Mouse (Mus musculus): ENCODE results near the gene Acin1. TPM values are rescaled to one million over a fixed set of nuclear protein-coding genes. Genes with fewer than 3 reads are reported as not detected.
A peak's percentile ranks its signal among the peaks of the same experiment; 100 is the strongest.

Gene Acin1
- total RNA-seq, 4 experiments from 2014 or later: 190 to 255 (median 232) TPM

DNA sequence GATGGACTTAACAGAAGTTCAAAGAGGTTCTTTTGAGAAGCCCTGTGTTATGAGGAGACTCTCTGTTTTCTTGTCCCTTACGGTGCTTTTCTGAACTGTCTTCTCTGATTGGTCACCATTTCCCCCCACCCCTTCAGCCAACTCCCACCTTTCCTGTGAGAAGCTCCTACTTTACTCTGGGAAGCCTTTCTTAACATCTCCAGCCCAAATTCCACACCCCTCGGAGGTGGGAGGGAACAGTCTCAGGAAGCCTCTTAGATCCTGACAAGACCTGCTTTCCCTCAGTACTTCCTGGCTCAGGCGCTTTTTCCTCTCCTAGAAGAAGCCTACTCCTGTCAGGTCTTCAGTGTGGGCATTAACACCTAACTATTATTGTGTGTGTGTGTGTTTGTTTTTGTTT is 12.9 kb upstream of the Acin1 start:
- DNase-seq (ENCODE audit: low spot score in 2 of 2): no peak

DNA sequence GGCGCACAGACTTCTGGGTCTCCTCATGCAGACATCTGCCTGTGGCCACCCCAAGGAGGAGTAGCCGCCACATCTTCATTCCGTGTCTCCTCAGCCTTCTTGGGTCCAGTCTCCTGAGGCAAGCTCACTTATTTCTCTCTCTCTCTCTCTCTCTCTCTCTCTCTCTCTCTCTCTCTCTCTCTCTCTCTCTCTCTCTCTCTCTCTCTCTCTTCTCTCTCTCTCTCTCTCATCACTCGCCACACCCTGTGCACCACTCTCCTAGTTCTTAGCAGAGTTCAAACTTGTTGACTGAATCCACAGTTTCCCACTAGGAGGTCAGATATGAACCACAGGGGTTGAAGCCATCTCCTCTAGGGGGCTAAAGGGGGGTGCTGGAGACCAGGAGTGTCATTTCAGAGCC is 12.0 kb upstream of the Acin1 start, which contains the start of gene Gm29776:
Gene Gm29776, minus strand, starts transcription at position 101 of the 400 bp plus-strand sequence.
- no peak for DNase-seq (ENCODE audit: low spot score in 2 of 2)

DNA sequence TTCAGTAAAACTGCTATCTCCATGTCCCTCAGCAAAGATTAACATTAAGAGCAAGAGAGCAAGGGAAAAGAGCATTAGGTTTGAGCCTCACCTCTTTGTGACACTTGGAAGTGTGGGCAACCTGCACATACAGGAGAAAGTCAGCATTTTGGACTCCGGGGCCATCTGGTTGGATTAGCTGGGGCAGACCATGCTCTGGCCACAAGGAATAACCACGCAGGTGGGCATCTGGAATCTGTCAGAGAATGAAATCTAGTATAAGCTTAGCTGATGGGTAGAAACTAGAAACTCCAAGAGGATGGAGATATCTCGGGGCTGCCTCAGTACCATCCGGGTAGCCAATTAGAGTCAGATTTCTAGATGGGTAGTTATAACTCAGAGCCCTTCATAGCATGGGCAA is 10.0 kb upstream of the Acin1 start:
- DNase-seq (ENCODE audit: low spot score in 2 of 2): no peak

- no peak for DNase-seq (ENCODE audit: low spot score in 2 of 2)
These were observed 8.3 kb upstream of the Acin1 start for GRCm38 (mm10) chr14:54695042-54695441.

- no peak for DNase-seq (ENCODE audit: low spot score in 2 of 2)
These were observed 520 bp upstream of the Acin1 start for GRCm38 (mm10) chr14:54687251-54687650.

- peak in 1 of 2 experiments; percentile 77 for DNase-seq (ENCODE audit: low spot score in 2 of 2)
These were observed 639 bp downstream of the Acin1 start, which contains the start of gene 1700123O20Rik for GRCm38 (mm10) chr14:54686063-54686521. Gene 1700123O20Rik (plus strand): TSS chr14:54686216.

DNA sequence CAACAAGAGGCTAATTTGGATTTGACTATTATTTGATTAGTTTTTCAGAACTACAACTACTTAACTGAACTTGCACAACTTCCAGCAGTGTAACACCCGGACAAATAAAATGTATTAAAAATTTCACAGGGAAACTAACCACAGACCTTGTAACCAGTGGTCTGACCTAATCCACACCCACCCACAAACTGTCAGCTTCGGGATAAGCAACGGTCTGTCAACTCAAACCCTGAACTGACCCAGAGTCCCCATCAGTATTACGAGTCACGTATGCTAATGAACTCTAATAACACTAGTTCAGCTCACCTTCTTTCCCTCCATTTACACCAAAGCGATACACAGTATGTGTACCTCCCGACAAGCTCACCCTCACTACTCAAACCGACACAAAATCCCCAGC is 1.3 kb downstream of the Acin1 start:
- no peak for DNase-seq (ENCODE audit: low spot score in 2 of 2)

DNA sequence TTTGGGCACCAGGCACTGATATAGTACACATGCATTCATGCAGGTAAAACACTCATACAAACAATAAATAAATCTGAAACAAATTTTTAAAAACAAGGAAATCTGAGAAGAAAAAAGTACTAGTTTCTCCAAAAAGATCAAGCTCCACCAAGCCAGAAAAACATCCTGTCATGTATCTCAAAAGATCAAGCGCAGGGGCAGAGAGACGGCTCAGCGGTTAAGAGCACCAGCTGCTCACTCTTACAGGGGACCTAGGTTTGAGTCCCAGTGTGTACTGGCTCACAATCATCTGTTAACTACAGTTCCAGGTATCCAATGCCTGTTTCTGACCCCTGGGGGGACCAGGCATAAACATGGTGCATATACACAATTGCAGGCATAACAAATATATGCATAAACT is 4.3 kb downstream of the Acin1 start:
- DNase-seq (ENCODE audit: low spot score in 2 of 2): no peak

DNA sequence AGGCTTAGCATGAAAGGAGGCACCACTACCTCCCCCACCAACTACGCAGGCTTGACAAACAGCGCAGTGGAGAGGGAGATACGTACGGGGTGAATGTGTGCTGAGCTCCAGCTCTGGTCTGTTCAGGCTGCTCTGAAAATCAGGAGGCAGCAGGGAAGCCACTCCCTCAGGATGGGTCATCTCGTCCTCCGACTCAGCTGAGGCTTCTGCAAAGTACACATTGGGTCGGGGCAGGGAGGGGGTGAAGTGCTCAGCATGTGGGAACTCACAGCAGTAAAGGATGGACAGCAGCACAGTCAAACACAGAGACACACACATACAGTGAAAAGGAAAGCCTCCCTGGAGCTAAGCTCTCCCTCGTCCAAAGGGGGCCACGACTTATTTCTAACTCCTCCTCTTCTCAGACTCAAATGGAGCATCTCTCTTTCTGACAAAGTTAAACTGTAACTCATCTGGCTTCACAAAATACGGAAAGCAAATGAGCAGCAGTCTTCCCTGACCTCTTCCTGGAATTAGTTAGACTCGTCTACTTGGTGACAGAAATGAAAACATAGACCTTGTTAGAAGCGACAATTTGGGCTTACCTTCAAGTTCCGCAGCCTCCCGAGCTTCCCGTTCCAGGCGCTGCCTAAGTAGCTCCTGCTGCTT is 8.0 kb downstream of the Acin1 start:
- DNase-seq (ENCODE audit: low spot score in 2 of 2): no peak

DNA sequence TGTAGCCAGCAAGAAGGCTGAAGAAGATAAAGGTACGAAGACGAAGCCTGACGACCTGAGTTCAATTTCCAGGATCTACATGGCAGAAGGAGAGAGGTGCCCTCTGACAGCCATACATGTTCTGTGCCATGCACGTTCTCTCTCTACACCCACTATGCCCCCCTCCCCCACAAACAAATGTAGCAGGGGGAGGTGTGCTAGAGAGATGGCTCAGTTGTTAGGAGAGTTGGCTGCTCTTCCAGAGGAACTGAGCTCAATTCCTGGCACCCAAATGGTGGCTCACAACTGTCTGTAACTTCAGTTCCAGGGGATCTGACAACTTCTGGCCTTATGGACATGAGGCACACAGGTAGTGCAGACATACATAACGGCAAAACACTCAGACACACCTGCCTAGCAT is 10.4 kb downstream of the Acin1 start:
- DNase-seq (ENCODE audit: low spot score in 2 of 2): no peak

DNA sequence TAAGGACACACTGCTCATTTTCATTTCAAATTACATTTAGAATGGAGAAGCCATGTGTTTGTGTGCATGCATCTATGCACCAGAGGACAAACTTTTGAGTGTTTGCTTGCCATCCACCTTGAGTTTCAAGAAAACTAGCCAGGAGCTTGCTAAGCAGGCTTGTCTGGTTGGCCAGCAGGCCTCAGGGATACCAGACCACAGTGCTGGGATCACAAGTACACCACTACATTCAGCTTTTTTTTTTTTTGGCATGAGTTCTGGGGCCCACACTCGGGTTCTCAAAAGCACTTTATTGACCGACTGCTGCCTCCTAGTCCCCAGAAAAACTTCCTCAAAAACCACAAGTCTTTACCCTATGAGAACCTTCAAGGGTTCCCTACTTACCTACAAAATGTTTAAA is 12.4 kb downstream of the Acin1 start:
- DNase-seq (ENCODE audit: low spot score in 2 of 2): no peak

- DNase-seq (ENCODE audit: low spot score in 2 of 2): no peak
These were observed 17.4 kb downstream of the Acin1 start for GRCm38 (mm10) chr14:54669381-54669780.

- DNase-seq (ENCODE audit: low spot score in 2 of 2): no peak
These were observed 22.1 kb downstream of the Acin1 start for GRCm38 (mm10) chr14:54664477-54665222.

- DNase-seq (ENCODE audit: low spot score in 2 of 2): no peak
These were observed 26.7 kb downstream of the Acin1 start for GRCm38 (mm10) chr14:54660009-54660408.

DNA sequence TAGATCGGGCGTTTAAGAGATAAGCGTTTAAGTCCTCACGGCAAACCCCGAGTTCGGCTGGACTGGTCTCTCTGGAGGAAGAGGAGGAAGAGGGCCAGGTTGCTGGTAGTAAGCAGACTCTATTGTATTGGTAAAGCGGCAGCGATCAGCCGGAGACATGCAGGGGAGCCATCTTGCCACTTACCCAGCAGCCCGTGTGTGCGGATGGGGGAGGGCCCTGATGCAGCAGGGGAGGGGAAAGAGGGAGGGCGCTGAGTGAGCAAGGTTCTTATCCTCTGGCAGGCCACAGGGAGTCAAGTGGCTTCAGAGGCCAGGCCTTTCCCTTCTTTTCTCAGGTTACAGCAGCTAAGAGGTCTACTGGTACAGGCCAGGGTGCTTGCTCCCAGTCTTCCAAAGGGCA is 33.2 kb downstream of the Acin1 start:
- DNase-seq (ENCODE audit: low spot score in 2 of 2): peak; percentile 77 to 81

DNA sequence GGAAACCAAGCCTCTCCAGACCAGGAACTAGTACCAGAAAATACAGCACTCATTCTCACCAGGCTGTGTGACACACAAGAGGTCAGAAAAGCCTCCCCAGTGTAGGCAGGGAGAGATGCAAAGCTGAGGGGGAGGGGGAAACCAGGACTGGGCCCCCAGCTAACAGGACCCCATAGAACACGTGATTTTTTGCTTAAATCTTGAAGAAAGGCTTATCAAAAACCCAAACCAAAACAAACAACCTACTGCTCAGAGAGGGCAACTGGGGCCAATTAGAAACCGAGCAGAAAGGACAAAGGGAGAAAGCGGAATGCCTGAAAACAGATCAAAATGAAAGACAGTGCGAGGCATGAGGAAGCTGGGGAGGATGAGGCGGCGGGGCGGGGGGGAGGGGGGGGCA is 33.9 kb downstream of the Acin1 start:
- no peak for DNase-seq (ENCODE audit: low spot score in 2 of 2)

- DNase-seq (ENCODE audit: low spot score in 2 of 2): no peak
These were observed 35.2 kb downstream of the Acin1 start for GRCm38 (mm10) chr14:54651556-54651955.

DNA sequence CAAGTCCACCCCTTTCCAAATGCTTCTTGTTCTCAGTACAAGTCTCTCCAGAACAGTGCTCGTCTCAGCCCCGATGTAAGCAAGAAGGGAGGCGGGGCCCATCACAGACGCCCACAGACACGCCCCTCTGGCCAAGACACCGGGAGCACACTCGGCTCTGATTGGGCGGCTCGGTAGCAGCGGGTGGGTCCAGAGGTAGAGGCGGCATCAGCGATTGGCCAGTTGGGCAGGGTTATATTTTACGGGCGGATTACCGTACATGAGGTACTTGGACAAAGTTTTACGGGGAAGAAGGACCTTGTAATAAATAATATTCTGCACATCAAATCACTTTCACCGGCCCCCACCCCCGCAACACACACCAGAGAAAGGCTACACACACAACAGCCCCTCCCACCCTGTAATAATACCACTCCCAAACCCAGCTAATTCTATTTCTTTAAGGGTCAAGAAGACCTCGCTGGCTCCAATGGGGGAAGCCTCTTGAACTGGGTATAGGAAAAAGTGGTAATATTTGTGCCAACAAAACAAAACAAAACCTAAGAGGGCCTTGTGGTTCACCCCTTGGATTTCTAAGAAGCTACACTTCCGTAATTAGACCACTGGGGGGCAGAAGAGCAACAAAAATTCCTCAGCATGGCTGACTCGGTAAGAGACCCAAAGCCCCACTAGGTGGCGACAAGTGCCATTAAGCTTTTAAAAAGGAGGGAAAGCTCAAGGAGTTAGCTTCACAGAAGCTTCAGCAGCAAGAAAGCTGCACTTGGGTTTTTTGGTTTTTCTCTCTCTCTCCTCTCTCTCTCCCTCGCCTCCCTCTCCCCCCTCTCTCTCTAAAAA is 35.9 kb downstream of the Acin1 start:
- DNase-seq (ENCODE audit: low spot score in 2 of 2): peak; percentile 70 to 80

- no peak for DNase-seq (ENCODE audit: low spot score in 2 of 2)
These were observed 38.8 kb downstream of the Acin1 start for GRCm38 (mm10) chr14:54647900-54648299.

- no peak for DNase-seq (ENCODE audit: low spot score in 2 of 2)
These were observed 39.7 kb downstream of the Acin1 start for GRCm38 (mm10) chr14:54646898-54647636.

DNA sequence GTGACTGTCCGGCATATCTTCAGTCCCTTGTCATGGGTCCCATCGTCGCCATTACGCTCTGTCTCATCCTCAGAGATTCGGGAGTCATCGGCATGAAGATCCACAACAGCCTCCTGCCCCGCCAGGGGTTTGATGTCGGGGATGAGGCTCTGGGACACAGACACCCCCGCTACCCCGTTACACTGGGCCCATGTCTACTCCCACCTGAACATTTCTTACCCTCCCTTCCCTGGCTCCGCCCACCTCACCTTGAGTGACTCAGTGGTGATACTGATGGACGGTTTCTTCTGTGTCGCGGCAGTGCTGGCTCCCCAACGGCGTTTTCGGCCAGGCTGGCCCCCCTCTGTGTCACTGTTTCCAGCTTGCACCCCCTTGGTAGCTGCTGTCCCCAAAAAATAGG is 40.3 kb downstream of the Acin1 start:
- no peak for DNase-seq (ENCODE audit: low spot score in 2 of 2)

Measured in layer of hippocampus, adult 8-10 months (tissue).